Mouse (Mus musculus) adrenal gland, postnatal 25 days (tissue): Measurements from ENCODE around the gene Ctnna3. TPM values are rescaled to one million over a fixed set of nuclear protein-coding genes. Genes with fewer than 3 reads are reported as not detected.
A peak's percentile ranks its signal among the peaks of the same experiment; 100 is the strongest.

Experiments
- DNase-seq: peaks from one replicate; pipeline ENCODE4 v3.0.0; 2021; ENCODE audit warnings: mixed read lengths
- total RNA-seq: library from RNA; stranded (reverse); gene quantifications from 2 replicates; pipeline ENCODE4 v1.2.3, GENCODE M21; 2021

Gene Ctnna3
- total RNA-seq, 1 experiment from 2014 or later: 1.2 TPM

DNA sequence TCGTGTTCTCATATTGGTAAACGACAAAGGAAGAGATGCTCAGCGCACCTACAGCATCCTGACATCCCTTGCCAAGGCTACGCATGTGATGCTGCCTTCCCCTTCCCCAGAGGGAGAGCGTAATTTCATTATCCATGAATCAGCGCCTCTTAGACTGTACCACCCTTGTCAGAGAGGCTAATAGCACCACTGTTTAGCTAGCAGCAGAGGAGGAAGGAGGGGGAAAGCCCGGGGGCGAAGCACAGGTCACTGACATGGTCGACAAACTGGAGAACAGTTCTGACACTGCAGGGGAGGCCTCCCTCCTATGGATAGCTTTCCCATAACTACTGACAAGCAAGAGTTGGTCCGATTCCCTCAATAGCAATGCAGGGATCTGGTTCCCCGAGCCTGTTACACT is 653.9 kb downstream of the Ctnna3 start:
- no peak for DNase-seq

DNA sequence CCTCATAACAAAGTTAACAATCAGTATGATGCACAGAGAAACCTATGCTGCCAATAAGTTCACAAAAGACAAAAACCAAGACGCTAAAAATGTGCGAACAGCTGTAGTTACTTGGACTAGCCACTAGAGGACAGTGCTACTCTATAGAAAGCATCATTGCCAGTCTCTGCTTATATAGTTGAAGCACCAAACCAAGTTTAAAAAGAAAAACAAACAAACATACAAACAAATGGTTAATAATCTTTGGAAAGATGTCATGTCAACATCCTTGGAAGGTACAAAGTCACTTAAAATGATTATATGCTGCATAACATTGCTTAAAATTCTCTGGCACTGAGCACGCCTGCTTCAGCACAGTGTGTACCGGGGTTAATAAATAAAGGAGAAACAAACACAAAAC is 654.6 kb downstream of the Ctnna3 start:
- DNase-seq: no peak

- no peak for DNase-seq
Measured at GRCm38 (mm10) chr10:64086183-64086566, 656.3 kb downstream of the Ctnna3 start.

- no peak for DNase-seq
Measured at GRCm38 (mm10) chr10:64086567-64087391, 656.9 kb downstream of the Ctnna3 start.

- no peak for DNase-seq
Measured at GRCm38 (mm10) chr10:64087521-64087920, 657.6 kb downstream of the Ctnna3 start.

DNA sequence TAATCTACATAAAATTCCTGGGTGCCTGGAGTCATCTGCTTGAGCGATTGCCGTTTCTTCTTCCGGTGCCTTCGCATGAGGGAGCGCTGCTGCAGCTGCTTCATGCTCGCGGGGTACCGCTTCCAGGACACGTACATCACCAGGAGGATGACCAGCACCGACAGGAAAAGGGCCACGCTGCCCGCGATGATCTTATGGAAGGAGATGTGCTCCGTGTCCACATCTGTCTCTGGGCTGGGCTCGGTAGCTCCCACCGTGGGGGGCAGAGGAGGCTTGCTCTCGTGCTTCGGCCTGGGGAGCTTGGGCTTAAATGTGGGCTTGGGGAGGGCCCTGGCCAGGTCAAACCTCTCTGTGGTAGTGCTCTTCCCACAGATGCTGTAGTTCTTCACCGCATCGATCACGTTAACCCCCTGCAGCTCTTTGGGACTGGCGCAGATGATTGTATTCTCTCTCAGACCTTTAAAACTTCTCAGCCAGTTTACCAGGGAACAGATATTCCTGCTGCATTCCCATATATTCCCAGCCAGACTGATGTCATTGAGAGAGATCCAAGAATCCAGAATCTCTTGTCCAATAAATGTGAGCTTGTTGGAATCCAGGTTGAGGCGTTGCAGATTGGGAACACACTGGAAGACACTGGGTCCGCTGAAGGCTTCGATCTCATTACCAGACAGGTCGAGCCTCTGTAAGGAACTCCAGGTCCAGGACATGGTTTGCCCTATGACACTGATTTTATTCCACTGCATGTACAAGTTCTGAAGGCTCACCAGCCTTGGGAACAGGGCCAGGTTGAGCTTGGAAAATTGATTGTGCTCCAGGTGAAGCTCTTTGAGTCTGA is 658.3 kb downstream of the Ctnna3 start:
- DNase-seq: no peak

DNA sequence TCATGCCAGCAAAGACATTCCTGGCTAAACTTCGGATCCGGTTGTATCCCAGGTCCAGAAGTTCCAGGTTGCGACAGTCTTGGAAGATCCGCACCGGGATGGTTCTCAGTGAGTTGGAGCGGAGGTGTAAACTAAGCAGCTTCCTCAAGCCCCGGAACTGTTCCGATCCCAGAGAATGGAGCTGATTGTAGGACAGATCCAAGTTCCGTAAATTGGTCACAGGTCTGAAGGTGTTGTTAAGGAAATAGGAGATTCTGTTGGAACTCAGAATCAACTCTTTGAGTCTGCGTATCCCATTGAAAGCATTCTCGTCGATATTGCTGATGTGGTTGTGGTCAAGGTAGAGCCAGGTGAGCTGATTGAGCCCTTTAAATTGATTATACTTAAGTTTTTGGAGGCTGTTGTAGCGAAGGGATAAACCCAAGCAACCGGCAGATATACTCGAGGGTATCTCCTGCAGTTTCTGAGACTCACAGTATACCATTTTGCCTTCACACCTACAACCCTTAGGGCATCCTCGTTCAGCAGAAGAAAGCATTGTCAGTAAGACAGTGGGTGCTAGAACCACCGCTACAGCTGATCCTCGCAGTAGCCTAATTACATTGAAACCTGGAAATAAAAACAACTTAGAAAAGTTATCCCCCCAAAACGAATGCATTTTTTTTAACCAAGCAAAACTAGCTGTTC is 659.0 kb downstream of the Ctnna3 start:
- no peak for DNase-seq

DNA sequence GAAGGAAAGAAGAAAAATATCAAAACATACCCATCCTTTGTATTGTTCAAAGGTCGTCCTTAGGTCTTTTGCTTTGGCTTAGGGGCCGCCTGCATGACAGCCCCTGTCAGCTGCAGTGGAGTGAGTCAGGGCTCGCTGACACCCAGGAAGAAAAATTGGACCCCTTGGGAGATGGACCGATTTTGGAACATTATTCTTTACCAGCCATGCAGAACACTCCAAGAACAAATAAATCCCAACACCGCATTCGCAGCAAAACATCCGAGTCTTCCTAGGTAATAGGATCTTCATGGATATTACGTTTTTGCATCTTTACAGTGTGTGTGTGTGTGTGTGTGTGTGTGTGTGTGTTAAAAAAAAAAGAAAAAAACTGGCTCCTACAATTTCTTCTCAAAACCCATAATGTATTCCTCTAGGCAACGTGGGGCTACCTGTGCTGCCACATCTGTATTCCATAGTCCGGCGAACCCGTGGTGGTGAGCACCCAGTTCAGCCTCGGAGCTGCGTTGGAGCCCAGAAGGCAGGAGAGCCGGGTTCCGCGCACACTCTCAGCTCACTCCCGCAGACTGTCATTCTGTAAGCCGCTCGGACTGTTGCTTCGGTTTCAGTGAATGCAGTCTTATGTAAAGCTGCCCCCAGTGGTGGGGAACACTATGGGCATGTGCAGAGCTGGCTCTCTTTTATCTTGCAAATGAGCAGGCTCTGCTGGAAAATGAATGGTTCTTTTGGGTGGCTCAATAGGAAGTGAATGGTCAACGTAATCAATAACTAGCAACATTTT is 660.0 kb downstream of the Ctnna3 start, which contains the start of gene Lrrtm3:
TSS of gene Lrrtm3 (minus strand) at position 598 of the 781 bp plus-strand sequence.
- peak; percentile 48 for DNase-seq

GRCm38 (mm10) chr10:64096532-64096931 is 666.6 kb downstream of the Ctnna3 start:
- no peak for DNase-seq

DNA sequence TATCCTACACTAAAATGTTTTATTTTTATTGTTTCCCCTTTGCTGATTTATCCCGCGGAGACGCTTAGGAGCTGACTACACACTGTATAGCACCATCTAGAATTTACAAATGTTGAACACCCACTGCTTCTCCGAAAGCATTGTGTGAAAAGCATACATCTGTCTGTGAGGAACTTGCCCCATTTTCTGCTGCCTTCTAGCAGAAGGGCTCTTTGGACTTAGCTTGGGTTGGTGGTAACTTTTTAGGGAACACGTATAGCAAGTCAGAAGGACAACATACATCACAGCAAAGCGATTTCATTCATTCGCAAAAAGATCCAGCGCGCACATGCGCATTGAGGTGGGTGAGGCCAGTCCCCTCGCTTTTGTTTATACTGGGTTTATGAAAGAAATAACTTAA is 685.3 kb downstream of the Ctnna3 start:
- no peak for DNase-seq

DNA sequence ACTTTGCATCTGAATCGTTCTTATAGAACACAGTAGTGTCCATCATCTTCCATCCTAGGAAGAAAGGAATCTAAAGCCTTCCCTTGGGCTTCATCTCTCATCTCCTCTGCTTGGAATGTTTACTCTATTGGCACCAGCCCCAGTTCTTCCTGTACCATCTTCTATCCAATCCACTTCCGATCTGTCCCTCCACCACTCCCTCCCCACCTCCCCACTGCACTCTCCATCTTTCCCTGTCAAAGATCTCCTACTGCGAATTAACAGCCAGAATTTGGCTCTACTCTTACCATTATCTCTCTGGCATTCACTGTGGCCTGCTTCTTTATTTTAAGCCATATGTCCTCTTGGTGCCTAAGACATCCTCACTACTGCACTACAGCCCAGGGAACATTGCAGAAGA is 688.9 kb downstream of the Ctnna3 start:
- DNase-seq: no peak

- no peak for DNase-seq
Measured at GRCm38 (mm10) chr10:64130397-64131150, 700.7 kb downstream of the Ctnna3 start.

- no peak for DNase-seq
Measured at GRCm38 (mm10) chr10:64133461-64133860, 703.6 kb downstream of the Ctnna3 start.

DNA sequence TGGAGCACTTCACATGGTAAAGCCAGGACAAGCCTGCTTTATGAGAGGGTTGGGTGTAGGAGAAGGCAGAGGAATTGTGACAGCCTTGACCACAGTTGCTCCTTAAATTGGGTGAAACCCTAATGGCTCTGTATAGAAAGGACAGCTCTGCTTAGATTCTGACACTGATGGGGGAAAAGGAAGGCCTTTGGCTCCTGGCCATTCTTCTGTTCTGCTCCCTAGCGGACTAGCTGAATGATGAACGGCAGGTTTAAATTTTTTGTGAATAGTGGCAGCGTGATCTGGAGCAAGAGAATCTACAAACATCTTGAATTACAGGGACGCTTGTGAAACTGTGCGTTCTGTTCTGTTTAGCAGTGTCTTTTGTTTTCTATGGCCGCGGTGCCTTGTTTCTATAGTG is 705.6 kb downstream of the Ctnna3 start:
- DNase-seq: no peak

DNA sequence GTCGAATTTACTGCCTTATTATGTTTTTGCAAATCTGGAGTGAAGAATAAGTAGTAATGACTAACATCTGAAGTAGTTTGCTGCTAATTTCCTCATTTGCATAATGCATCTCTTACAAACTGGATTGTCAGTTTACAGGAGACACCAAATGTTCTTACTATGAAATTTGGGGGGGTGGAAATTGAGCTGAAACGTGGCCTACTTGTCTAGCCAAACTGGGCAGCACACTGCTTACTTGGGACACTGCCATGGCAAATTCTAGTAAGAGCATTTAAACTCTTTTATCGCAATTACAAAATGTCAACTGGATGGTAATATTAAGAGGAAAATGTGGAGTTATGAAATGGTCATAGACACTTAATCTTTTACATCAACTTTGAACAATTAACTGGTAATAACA is 716.6 kb downstream of the Ctnna3 start:
- no peak for DNase-seq

- DNase-seq: no peak
Measured at GRCm38 (mm10) chr10:64181696-64182095, 751.8 kb downstream of the Ctnna3 start.

- DNase-seq: no peak
Measured at GRCm38 (mm10) chr10:64182731-64183130, 752.8 kb downstream of the Ctnna3 start.

- DNase-seq: no peak
Measured at GRCm38 (mm10) chr10:64188046-64188445, 758.1 kb downstream of the Ctnna3 start.

DNA sequence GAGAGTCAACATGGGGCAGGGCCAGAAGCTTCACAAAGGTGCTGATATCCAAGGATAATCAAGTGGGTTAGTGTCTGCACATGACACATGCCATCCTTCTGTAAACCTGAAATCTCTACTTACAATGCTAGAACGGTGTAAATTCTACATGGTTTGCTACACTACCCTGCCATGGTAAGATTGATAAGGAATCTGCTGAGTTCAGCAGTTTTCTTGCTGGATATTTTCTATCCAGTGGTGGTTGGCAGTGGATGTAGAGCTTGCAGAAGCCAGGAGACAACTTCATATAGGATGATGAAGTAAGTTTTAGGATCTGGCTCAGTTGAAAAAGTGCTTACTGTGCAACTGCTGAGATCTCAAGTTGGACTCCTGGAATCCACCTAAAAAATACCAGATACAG is 767.7 kb downstream of the Ctnna3 start:
- no peak for DNase-seq

- DNase-seq: no peak
Measured at GRCm38 (mm10) chr10:64215632-64216031, 785.7 kb downstream of the Ctnna3 start.

DNA sequence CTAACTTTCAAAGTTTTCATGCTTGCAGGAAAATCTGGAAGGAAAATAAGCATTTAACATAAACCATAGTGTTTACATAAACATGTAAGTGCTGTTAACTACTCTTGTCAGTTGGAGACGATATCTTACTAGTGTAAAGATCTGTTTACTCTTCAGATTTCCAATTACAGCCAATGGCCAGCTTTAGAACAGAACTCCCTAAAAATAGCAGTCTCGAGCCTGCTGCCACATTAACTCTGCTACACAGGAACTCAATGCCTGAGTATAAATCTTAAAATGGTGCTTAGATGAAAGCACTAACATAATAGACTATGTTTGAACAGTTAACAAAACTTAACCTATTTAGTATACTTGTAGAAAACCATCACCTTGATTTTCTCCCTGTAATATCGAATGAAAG is 793.1 kb downstream of the Ctnna3 start:
- no peak for DNase-seq
